Mouse (Mus musculus): ENCODE results near the gene Fam43b. TPM values are rescaled to one million over a fixed set of nuclear protein-coding genes. Genes with fewer than 3 reads are reported as not detected.
A peak's percentile ranks its signal among the peaks of the same experiment; 100 is the strongest.

The Fam43b gene
- total RNA-seq, 2 experiments from 2014 or later = 24.2 to 24.3 TPM

- DNase-seq (ENCODE audit: low spot score in 2 of 2) = peak in 1 of 2 experiments; percentile 50
These were observed 999 bp downstream of the Fam43b start for GRCm38 (mm10) chr4:138395087-138395970.

GRCm38 (mm10) chr4:138393703-138394102, 2.6 kb downstream of the Fam43b start:
- DNase-seq (ENCODE audit: low spot score in 2 of 2) = no peak

- no peak for DNase-seq (ENCODE audit: low spot score in 2 of 2)
These were observed 12.5 kb downstream of the Fam43b start for GRCm38 (mm10) chr4:138383789-138384188.

GRCm38 (mm10) chr4:138382462-138382861, 13.9 kb downstream of the Fam43b start:
- no peak for DNase-seq (ENCODE audit: low spot score in 2 of 2)

- DNase-seq (ENCODE audit: low spot score in 2 of 2) = no peak
These were observed 16.1 kb downstream of the Fam43b start for GRCm38 (mm10) chr4:138380132-138380689.

GRCm38 (mm10) chr4:138379091-138379840, 17.1 kb downstream of the Fam43b start:
- DNase-seq (ENCODE audit: low spot score in 2 of 2) = peak; percentile 66 to 74

- DNase-seq (ENCODE audit: low spot score in 2 of 2) = no peak
These were observed 18.8 kb downstream of the Fam43b start for GRCm38 (mm10) chr4:138377526-138377925.

- no peak for DNase-seq (ENCODE audit: low spot score in 2 of 2)
These were observed 21.2 kb downstream of the Fam43b start for GRCm38 (mm10) chr4:138375117-138375516.

GRCm38 (mm10) chr4:138370996-138371516, 25.3 kb downstream of the Fam43b start:
- no peak for DNase-seq (ENCODE audit: low spot score in 2 of 2)

GRCm38 (mm10) chr4:138368498-138369260, 27.6 kb downstream of the Fam43b start:
- DNase-seq (ENCODE audit: low spot score in 2 of 2) = no peak

GRCm38 (mm10) chr4:138367641-138368497, 28.5 kb downstream of the Fam43b start, which contains the start of gene Cda:
Gene Cda (minus strand): TSS chr4:138367992.
- DNase-seq (ENCODE audit: low spot score in 2 of 2) = no peak

- no peak for DNase-seq (ENCODE audit: low spot score in 2 of 2)
These were observed 29.8 kb downstream of the Fam43b start for GRCm38 (mm10) chr4:138366561-138366960.

GRCm38 (mm10) chr4:138363511-138363910, 32.8 kb downstream of the Fam43b start:
- DNase-seq (ENCODE audit: low spot score in 2 of 2) = no peak

- DNase-seq (ENCODE audit: low spot score in 2 of 2) = no peak
These were observed 33.4 kb downstream of the Fam43b start for GRCm38 (mm10) chr4:138362883-138363282.

GRCm38 (mm10) chr4:138361370-138361821, 34.9 kb downstream of the Fam43b start:
- DNase-seq (ENCODE audit: low spot score in 2 of 2) = no peak

GRCm38 (mm10) chr4:138358176-138358575, 38.2 kb downstream of the Fam43b start:
- no peak for DNase-seq (ENCODE audit: low spot score in 2 of 2)

- DNase-seq (ENCODE audit: low spot score in 2 of 2) = no peak
These were observed 39.8 kb downstream of the Fam43b start for GRCm38 (mm10) chr4:138356551-138356950.

- DNase-seq (ENCODE audit: low spot score in 2 of 2) = no peak
These were observed 40.2 kb downstream of the Fam43b start for GRCm38 (mm10) chr4:138356141-138356540.

- DNase-seq (ENCODE audit: low spot score in 2 of 2) = no peak
These were observed 40.8 kb downstream of the Fam43b start for GRCm38 (mm10) chr4:138355496-138355895.
